Mouse (Mus musculus) embryonic facial prominence, embryonic 12.5 days (tissue): ENCODE measurements at regions not wholly inside any gene's neighbourhood (a gene's known extent, or its start where the extent isn't known, plus 50 kb on each side); places are given as distances from the start of the nearest gene placed in this dataset.

Experiments
- ATAC-seq: fragments of 200-750 bp; cut with Nextera tagmentation; 2 replicates; pipeline ENCODE4 v1.8.0; 2017; ENCODE audit not compliant: insufficient number of reproducible peaks, insufficient read depth, low FRiP score, low TSS enrichment
- H3K27ac ChIP-seq: fragments of 300-500 bp; sonication (generic); 2 replicates; pipeline ENCODE4 v1.5.1; 2016; ENCODE audit warnings: mild to moderate bottlenecking
- H3K27me3 ChIP-seq: fragments of 300-500 bp; sonication (generic); 2 replicates; pipeline ENCODE4 v1.6.1; 2016; ENCODE audit warnings: mild to moderate bottlenecking, moderate library complexity
- H3K36me3 ChIP-seq: fragments of 300-500 bp; sonication (generic); 2 replicates; pipeline ENCODE4 v1.6.1; 2016; ENCODE audit warnings: mild to moderate bottlenecking
- H3K4me1 ChIP-seq: fragments of 300-500 bp; sonication (generic); 2 replicates; pipeline ENCODE4 v1.6.1; 2016
- H3K4me2 ChIP-seq: fragments of 300-500 bp; sonication (generic); replicated peaks from 2 replicates; pipeline ENCODE4 v1.6.1; 2016; ENCODE audit warnings: mild to moderate bottlenecking, moderate library complexity
- H3K4me3 ChIP-seq: fragments of 300-500 bp; sonication (generic); 2 replicates; pipeline ENCODE4 v1.5.1; 2016; ENCODE audit warnings: mild to moderate bottlenecking
- H3K9ac ChIP-seq: fragments of 300-500 bp; sonication (generic); 2 replicates; pipeline ENCODE4 v1.6.1; 2016; ENCODE audit warnings: mild to moderate bottlenecking, moderate library complexity
- H3K9me3 ChIP-seq: fragments of 300-500 bp; sonication (generic); 2 replicates; pipeline ENCODE4 v1.6.1; 2016; ENCODE audit warnings: mild to moderate bottlenecking, moderate library complexity
- WGBS: fragments of 180-500 bp; shearing (Covaris S2); methylation state at CpG from one replicate; pipeline ENCODE4 v1.1.7; 2016; 5-methylcytosine and 5-hydroxymethylcytosine counted together

DNA sequence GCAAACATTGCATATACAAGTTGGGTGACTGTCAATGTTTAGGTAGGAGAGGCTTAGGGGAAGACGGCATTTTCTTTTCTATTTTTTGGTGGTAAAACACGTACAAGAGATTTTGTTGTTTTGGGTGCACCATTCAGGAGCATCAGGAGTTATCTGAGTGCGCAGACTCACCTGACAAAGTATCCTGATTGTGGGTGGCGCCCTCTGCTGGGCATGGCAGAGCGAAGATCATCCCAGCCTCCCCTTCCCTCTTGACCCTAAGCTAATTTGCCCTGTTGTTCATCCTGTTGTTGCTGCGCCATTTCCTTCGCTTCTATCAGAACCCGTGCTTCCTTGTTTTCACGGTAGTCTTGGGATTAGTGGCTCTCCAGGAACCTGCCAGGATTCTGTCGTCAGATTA is 217.6 kb upstream of the Cnr1 start:
- WGBS = 46% methylated on average over 10 of the region's 10 CpGs
- H3K9ac ChIP-seq = no peak overlapping the region
- no peak overlapping the region for H3K4me2 ChIP-seq
- H3K9me3 ChIP-seq = peaks cover 6% of the 10 kb centered on the region; the same call in 1 of the 2 replicates
- H3K27me3 ChIP-seq = no peaks in the 10 kb centered on the region
- H3K4me3 ChIP-seq = no peak overlapping the region
- no peaks in the 10 kb centered on the region for H3K4me1 ChIP-seq
- H3K36me3 ChIP-seq = no peaks in the 10 kb centered on the region
- no peak for ATAC-seq
- H3K27ac ChIP-seq = no peak overlapping the region

GRCm38 (mm10) chr4:33716475-33717117 is 207.8 kb upstream of the Cnr1 start:
- Histone ChIP-seq H3K4me1 (no peaks in the 10 kb centered on the region; the same call in 1 of the 2 replicates), H3K36me3 (no peaks in the 10 kb centered on the region), H3K27me3 (no peaks in the 10 kb centered on the region), H3K4me2 (peak overlapping the region; percentile 11; the same call in 1 of the 2 replicates), H3K27ac (no peak overlapping the region), H3K9ac (no peak overlapping the region), H3K4me3 (no peak overlapping the region), H3K9me3 (no peaks in the 10 kb centered on the region)
- 35% methylated on average over 20 of the region's 20 CpGs for WGBS
- ATAC-seq = no peak

GRCm38 (mm10) chr4:33720972-33721371 is 203.4 kb upstream of the Cnr1 start:
- no peaks in the 10 kb centered on the region for H3K9me3 ChIP-seq
- no peak overlapping the region for H3K27ac ChIP-seq
- no peak overlapping the region for H3K4me3 ChIP-seq
- WGBS = 91% methylated on average over 10 of the region's 10 CpGs
- H3K9ac ChIP-seq = no peak overlapping the region
- H3K4me2 ChIP-seq = no peak overlapping the region
- no peaks in the 10 kb centered on the region for H3K27me3 ChIP-seq
- H3K4me1 ChIP-seq = no peaks in the 10 kb centered on the region; the same call in 1 of the 2 replicates
- ATAC-seq = no peak
- H3K36me3 ChIP-seq = no peaks in the 10 kb centered on the region

DNA sequence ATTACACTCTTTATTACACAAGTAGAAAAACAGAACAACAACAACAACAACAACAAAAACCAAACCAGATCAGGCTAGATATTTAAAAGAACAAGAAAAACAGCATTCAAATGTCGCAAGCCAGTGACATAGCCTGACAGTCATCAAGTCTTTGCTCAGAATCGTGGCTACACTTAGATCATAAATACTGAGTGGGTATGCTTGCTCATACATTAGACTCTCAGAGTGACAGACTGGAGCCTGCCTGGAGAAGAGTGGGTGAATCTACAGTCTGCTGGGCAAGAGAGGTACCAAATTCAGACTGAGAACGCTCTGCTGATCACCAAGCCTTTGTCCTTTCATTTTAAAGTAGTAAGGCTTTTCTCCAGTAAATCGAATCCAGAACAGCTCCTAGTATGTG is 202.4 kb upstream of the Cnr1 start:
- no peak overlapping the region for H3K9ac ChIP-seq
- no peaks in the 10 kb centered on the region for H3K27me3 ChIP-seq
- no peak overlapping the region for H3K4me2 ChIP-seq
- H3K4me3 ChIP-seq = no peak overlapping the region
- WGBS = 86% methylated on average over 4 of the region's 4 CpGs
- H3K27ac ChIP-seq = no peak overlapping the region
- no peak for ATAC-seq
- no peaks in the 10 kb centered on the region for H3K36me3 ChIP-seq
- no peaks in the 10 kb centered on the region for H3K4me1 ChIP-seq
- H3K9me3 ChIP-seq = no peaks in the 10 kb centered on the region

DNA sequence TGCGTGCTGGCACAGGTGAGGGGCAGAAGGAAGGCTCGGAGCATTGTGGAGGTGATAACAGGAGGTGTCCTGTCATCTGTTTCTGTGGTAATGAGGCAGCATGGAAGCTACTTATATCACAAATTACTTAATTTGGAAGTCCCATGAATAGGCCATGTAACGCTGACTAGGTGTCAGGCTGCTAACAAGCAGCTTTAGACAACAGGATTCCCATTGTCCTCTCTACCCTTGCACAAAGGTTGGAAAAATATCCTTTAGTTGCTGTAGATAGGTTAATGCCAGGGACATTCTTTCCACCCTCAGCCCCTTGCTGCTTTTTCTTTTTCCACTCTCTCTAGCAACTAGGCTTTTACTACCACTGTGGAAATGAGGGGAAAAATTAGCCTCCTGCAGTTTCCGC is 192.6 kb upstream of the Cnr1 start:
- Histone ChIP-seq H3K4me2 (no peak overlapping the region), H3K4me3 (no peak overlapping the region), H3K36me3 (no peaks in the 10 kb centered on the region), H3K9ac (no peak overlapping the region), H3K27me3 (no peaks in the 10 kb centered on the region), H3K9me3 (no peaks in the 10 kb centered on the region), H3K4me1 (0 out of 2 replicates have a peak, but pooled peaks cover 4% of the 10 kb centered on the region), H3K27ac (no peak overlapping the region)
- 82% methylated on average over 4 of the region's 4 CpGs for WGBS
- no peak for ATAC-seq

- Histone ChIP-seq H3K4me1 (0 out of 2 replicates have a peak, but pooled peaks cover 4% of the 10 kb centered on the region), H3K27me3 (no peaks in the 10 kb centered on the region), H3K4me2 (no peak overlapping the region), H3K9me3 (no peaks in the 10 kb centered on the region), H3K4me3 (no peak overlapping the region), H3K27ac (no peak overlapping the region), H3K9ac (no peak overlapping the region), H3K36me3 (no peaks in the 10 kb centered on the region)
- WGBS = 42% methylated on average over 8 of the region's 8 CpGs
- no peak for ATAC-seq
Measured at GRCm38 (mm10) chr4:33734923-33735322, 189.5 kb upstream of the Cnr1 start.

GRCm38 (mm10) chr4:33735442-33735966 is 188.9 kb upstream of the Cnr1 start:
- no peaks in the 10 kb centered on the region for H3K9me3 ChIP-seq
- H3K4me3 ChIP-seq = no peak overlapping the region
- H3K27me3 ChIP-seq = no peaks in the 10 kb centered on the region
- WGBS = 54% methylated on average over 3 of the region's 3 CpGs
- no peak overlapping the region for H3K4me2 ChIP-seq
- ATAC-seq = no peak
- H3K27ac ChIP-seq = no peak overlapping the region
- no peaks in the 10 kb centered on the region for H3K36me3 ChIP-seq
- no peak overlapping the region for H3K9ac ChIP-seq
- 0 out of 2 replicates have a peak, but pooled peaks cover 4% of the 10 kb centered on the region for H3K4me1 ChIP-seq

DNA sequence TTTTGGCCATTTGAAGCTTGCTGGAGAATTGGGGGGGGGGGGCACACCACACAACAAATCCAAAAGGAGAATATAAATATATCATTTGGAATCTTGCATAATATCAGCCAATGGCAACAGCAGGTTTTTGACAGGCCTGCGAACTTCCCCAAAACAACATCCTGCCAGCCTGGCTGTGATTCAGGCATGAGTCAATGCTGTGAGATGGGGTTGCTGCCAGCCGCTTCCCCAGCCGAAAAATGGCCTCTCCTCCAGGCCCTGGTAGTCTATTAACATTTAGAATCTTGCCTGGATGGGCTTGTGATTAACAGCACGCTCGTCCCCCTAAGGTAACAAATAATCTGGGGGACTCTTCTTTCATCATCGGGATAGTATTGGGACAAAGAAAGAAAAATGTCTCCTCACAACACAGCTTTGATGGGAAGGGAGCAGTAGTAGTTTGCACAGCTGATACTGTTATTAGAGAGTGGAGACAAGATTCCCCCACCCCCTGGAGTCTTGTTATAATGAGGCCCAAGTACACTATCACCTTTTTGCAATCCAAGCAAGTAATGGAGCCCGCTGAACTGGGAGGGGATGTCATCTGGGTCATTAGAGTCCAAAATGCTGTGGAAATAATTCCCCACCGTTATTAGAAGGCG is 188.2 kb upstream of the Cnr1 start:
- no peaks in the 10 kb centered on the region for H3K27me3 ChIP-seq
- H3K4me3 ChIP-seq = no peak overlapping the region
- 0 out of 2 replicates have a peak, but pooled peaks cover 4% of the 10 kb centered on the region for H3K4me1 ChIP-seq
- no peak overlapping the region for H3K9ac ChIP-seq
- ATAC-seq = no peak
- no peak overlapping the region for H3K4me2 ChIP-seq
- H3K9me3 ChIP-seq = no peaks in the 10 kb centered on the region
- WGBS = 81% methylated on average over 9 of the region's 9 CpGs
- no peak overlapping the region for H3K27ac ChIP-seq
- no peaks in the 10 kb centered on the region for H3K36me3 ChIP-seq

DNA sequence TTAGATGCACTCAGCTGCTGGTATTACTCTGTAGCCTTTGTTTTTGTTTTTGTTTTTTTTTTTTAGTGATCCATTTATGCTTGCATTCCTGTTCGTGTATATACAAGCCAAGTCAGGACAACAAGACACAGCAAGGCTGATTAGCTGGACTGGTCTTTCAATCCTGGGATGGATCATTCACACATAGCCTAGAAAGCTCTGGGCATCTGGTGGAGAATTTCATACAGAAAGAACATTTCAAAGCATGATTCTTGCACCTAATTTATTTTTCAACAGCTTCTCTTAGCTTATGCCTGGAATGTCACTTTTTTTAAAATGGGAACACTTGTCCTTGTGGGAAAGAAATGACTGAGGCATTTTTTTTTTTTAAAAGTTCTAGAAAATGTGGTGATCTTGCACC is 187.1 kb upstream of the Cnr1 start:
- Histone ChIP-seq H3K4me1 (0 out of 2 replicates have a peak, but pooled peaks cover 4% of the 10 kb centered on the region), H3K4me3 (no peak overlapping the region), H3K36me3 (no peaks in the 10 kb centered on the region), H3K27ac (no peak overlapping the region), H3K4me2 (no peak overlapping the region), H3K9me3 (no peaks in the 10 kb centered on the region), H3K27me3 (no peaks in the 10 kb centered on the region), H3K9ac (no peak overlapping the region)
- no peak for ATAC-seq
- 78% methylated on average over 1 of the region's 1 CpGs for WGBS

GRCm38 (mm10) chr4:33737859-33738417 is 186.5 kb upstream of the Cnr1 start:
- Histone ChIP-seq H3K4me1 (0 out of 2 replicates have a peak, but pooled peaks cover 4% of the 10 kb centered on the region), H3K27me3 (no peaks in the 10 kb centered on the region), H3K4me3 (no peak overlapping the region), H3K9ac (no peak overlapping the region), H3K9me3 (no peaks in the 10 kb centered on the region), H3K36me3 (no peaks in the 10 kb centered on the region), H3K27ac (no peak overlapping the region), H3K4me2 (no peak overlapping the region)
- no peak for ATAC-seq
- 78% methylated on average over 8 of the region's 8 CpGs for WGBS

GRCm38 (mm10) chr4:33739211-33739904 is 185.0 kb upstream of the Cnr1 start:
- no peak for ATAC-seq
- Histone ChIP-seq H3K4me2 (no peak overlapping the region), H3K27me3 (no peaks in the 10 kb centered on the region), H3K9ac (no peak overlapping the region), H3K9me3 (no peaks in the 10 kb centered on the region), H3K4me3 (no peak overlapping the region), H3K27ac (no peak overlapping the region), H3K36me3 (no peaks in the 10 kb centered on the region), H3K4me1 (0 out of 2 replicates have a peak, but pooled peaks cover 4% of the 10 kb centered on the region)
- 66% methylated on average over 8 of the region's 8 CpGs for WGBS
